Mouse (Mus musculus) stomach, postnatal 0 days (tissue): ENCODE results near the gene Chn1.

Experiments used
- CTCF ChIP-seq: IDR thresholded peaks from 2 replicates; pipeline ENCODE4 v1.5.1; 2016; ENCODE audit warnings: antibody characterized with exemption, low read depth, mild to moderate bottlenecking, moderate library complexity
- EP300 ChIP-seq: optimal IDR thresholded peaks from 2 replicates; pipeline ENCODE3; 2016; ENCODE audit warnings: antibody characterized with exemption

- peak; percentile 64 for TF ChIP-seq CTCF
- TF ChIP-seq EP300: no peak
Measured at GRCm38 (mm10) chr2:73791846-73792630, 16.9 kb upstream of the Chn1 start.
